Mouse (Mus musculus) heart, embryonic 14.5 days (tissue): Measurements from ENCODE around the gene Etnppl. TPM values are rescaled to one million over a fixed set of nuclear protein-coding genes. Genes with fewer than 3 reads are reported as not detected.

Source experiments
- ATAC-seq: fragments of 200-750 bp; cut with Nextera tagmentation; 2 replicates; pipeline ENCODE4 v1.8.0; 2017; ENCODE audit warnings: low read depth, moderate TSS enrichment; ENCODE audit not compliant: insufficient number of reproducible peaks, insufficient read depth, low FRiP score
- H3K27ac ChIP-seq, 2 experiments: fragments of 200-500 bp in 1 of 2; fragments of 300-500 bp in 1 of 2; sonication (generic) in 1 of 2; replicated peaks in 1 of 2; 2 replicates each; pipeline ENCODE4 v1.5.1; 2012 to 2014; ENCODE audit warnings: low read depth in 2 of 2, low read length in 2 of 2, control low read depth in 1 of 2, mild to moderate bottlenecking in 1 of 2, mixed read lengths in 1 of 2; ENCODE audit not compliant: control insufficient read depth in 1 of 2, insufficient read depth in 1 of 2
- H3K27me3 ChIP-seq: fragments of 300-500 bp; sonication (generic); 2 replicates; pipeline ENCODE4 v1.6.1; 2014; ENCODE audit warnings: mild to moderate bottlenecking, low read length, control low read depth; ENCODE audit not compliant: control insufficient read depth, insufficient read depth
- H3K36me3 ChIP-seq: fragments of 300-500 bp; sonication (generic); 2 replicates; pipeline ENCODE4 v1.6.1; 2014; ENCODE audit warnings: mild to moderate bottlenecking, control low read depth, low read length, mixed read lengths; ENCODE audit not compliant: control insufficient read depth, insufficient read depth
- H3K4me1 ChIP-seq, 2 experiments: fragments of 200-500 bp in 1 of 2; fragments of 300-500 bp in 1 of 2; sonication (generic) in 1 of 2; 2 replicates each; pipeline ENCODE4 v1.6.1; 2012 to 2014; ENCODE audit warnings: low read length in 2 of 2, control low read depth in 1 of 2, mixed read lengths in 1 of 2; ENCODE audit not compliant: control insufficient read depth in 2 of 2, insufficient read depth in 2 of 2
- H3K4me2 ChIP-seq: fragments of 300-500 bp; sonication (generic); 2 replicates; pipeline ENCODE4 v1.6.1; 2014; ENCODE audit warnings: mild to moderate bottlenecking, low read length
- H3K4me3 ChIP-seq, 2 experiments: fragments of 200-500 bp in 1 of 2; fragments of 300-500 bp in 1 of 2; sonication (generic) in 1 of 2; 2 replicates each; pipeline ENCODE4 v1.5.1; 2012 to 2014; ENCODE audit warnings: low read length in 2 of 2, mild to moderate bottlenecking in 2 of 2, control low read depth in 1 of 2, low read depth in 1 of 2, moderate library complexity in 1 of 2; ENCODE audit not compliant: control insufficient read depth in 1 of 2, insufficient read depth in 1 of 2
- H3K9ac ChIP-seq: fragments of 300-500 bp; sonication (generic); 2 replicates; pipeline ENCODE4 v1.6.1; 2014; ENCODE audit warnings: mild to moderate bottlenecking, low read length
- H3K9me3 ChIP-seq: fragments of 300-500 bp; sonication (generic); 2 replicates; pipeline ENCODE4 v1.6.1; 2016; ENCODE audit warnings: low read length, control low read depth; ENCODE audit not compliant: control insufficient read depth
- WGBS: fragments of 180-500 bp; shearing (Covaris S2); extraction: QIAGEN DNeasy Blood & Tissue Kit; methylation state at CpG from one replicate; pipeline ENCODE4 v1.1.7; 2014; 5-methylcytosine and 5-hydroxymethylcytosine counted together
- polyA plus RNA-seq: library from polyadenylated mRNA; unstranded; fragments of >200 nt; fragmentation: Nextera tagmentation; extraction: Ambion mirVana; gene quantifications from 2 replicates; pipeline ENCODE4 v1.2.1, GENCODE M21; 2014

Etnppl gene
- polyA plus RNA-seq, 1 experiment from 2014 or later = not detected

DNA sequence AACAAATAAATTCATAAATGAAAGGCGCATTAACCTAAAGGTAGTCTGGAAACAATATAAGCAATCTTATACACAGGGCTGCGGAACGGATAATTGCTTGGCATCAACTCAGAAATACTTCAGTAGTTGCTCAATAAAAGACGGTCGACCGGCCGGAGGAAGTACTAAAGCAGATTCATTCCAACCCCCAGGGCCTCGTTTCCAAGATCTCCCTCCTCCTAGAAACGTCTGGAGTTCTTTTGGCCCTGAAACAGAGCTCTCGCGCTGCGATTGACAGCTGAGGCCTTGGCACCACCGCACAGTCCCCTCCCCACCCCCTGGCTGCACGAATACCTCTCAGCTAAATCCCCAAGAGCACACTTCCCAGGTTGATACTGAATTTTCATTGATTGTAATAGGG, 54.0 kb downstream of the Etnppl start:
- WGBS = 68% methylated on average over 14 of the region's 14 CpGs
- Histone ChIP-seq H3K27me3 (no peaks in the 10 kb centered on the region), H3K9me3 (no peaks in the 10 kb centered on the region), H3K27ac (no peak overlapping the region), H3K4me1 (no peaks in the 10 kb centered on the region), H3K9ac (no peak overlapping the region), H3K4me2 (no peak overlapping the region), H3K4me3 (no peak overlapping the region), H3K36me3 (no peaks in the 10 kb centered on the region)
- no peak for ATAC-seq

DNA sequence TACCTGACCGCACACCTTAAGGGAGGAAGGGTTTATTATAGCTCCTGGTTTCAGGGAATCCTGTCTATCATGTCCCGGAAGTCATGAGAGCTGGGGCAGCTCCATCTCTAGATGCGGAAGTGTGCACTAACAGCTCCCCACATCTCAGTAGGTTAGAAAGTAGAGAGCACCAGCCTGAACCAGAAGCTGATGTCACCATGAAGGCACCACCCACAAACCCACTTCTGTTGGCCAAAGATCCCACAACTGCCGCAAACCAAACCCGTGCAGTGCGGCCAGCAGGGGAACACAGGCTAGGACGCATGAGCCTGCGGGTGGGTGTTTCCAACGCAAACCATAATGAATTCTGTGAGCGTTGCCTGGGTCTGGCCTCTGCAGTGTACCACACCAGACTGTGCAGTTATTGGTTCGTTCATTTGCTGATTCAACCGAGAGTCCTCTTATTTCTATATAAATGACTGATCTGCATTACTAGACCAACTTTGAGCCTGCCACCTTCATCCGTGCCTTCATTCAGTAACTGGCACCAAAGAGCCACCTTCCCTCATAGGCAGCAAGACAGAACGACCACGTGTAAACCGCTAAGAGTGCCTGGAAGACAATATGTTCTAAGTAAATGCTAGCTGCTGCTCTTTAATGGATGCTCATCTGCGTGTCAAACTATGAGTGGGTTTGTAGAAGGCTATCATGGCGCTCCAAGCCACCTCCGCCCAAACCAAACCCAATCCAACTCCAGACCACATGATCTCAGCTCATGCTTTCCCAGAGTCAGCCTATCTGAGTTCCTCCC, 60.6 kb downstream of the Etnppl start:
- ATAC-seq = no peak
- no peak overlapping the region for H3K4me2 ChIP-seq
- 89% methylated on average over 19 of the region's 19 CpGs for WGBS
- H3K4me1 ChIP-seq = no peaks in the 10 kb centered on the region; a peak in 1 of 4 replicates
- H3K36me3 ChIP-seq = no peaks in the 10 kb centered on the region
- H3K4me3 ChIP-seq = no peak overlapping the region
- H3K27me3 ChIP-seq = no peaks in the 10 kb centered on the region
- no peak overlapping the region for H3K9ac ChIP-seq
- no peak overlapping the region for H3K27ac ChIP-seq
- no peaks in the 10 kb centered on the region for H3K9me3 ChIP-seq

DNA sequence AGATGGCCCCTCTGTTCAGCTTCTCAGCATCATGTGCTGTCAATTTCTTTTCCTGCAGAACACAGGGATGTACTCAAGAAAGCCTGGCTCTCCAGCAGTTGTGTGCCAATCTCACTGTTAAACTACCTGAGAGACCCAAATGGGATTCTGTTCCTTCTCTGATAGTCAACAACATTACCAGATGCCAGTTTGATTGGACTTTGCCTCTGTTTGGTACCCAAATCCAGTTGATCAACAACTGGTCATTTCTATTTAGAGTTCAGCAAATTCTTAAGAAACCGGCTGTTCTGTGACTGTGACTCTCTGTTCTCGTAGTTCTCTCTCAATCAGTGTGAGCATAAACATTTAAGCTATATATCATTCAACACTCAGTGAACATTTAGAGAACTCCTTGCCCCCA, 64.0 kb downstream of the Etnppl start:
- no peak overlapping the region for H3K9ac ChIP-seq
- no peak for ATAC-seq
- no peak overlapping the region for H3K27ac ChIP-seq
- H3K9me3 ChIP-seq = no peaks in the 10 kb centered on the region
- H3K27me3 ChIP-seq = no peaks in the 10 kb centered on the region
- no peaks in the 10 kb centered on the region; a peak in 1 of 4 replicates for H3K4me1 ChIP-seq
- no peak overlapping the region for H3K4me3 ChIP-seq
- H3K36me3 ChIP-seq = no peaks in the 10 kb centered on the region
- no peak overlapping the region for H3K4me2 ChIP-seq
- 85% methylated on average over 2 of the region's 2 CpGs for whole genome bisulfite sequencing

DNA sequence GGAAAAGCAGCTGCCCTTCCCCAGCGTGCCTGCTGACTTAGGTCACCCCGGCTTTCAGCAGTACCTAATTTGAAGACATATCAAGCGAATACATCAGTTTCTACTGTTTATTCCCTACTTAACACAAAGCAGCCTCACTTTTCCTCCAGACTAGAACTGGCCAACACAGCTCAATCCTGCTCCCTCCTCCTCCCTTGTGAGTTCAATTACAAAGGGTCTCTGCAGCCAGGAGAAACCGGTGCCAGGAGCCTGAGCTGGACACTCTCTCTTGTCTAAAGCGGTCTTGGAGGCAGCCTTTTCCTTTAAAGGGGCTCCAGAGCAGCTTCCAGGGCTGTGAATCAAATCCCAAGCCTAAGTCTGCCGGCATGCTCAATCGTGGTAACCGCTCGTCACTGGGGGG, 64.9 kb downstream of the Etnppl start:
- Histone ChIP-seq H3K27ac (no peak overlapping the region), H3K9ac (no peak overlapping the region), H3K27me3 (no peaks in the 10 kb centered on the region), H3K4me1 (no peaks in the 10 kb centered on the region; a peak in 1 of 4 replicates), H3K4me2 (no peak overlapping the region), H3K9me3 (no peaks in the 10 kb centered on the region), H3K36me3 (no peaks in the 10 kb centered on the region), H3K4me3 (no peak overlapping the region)
- WGBS = 73% methylated on average over 9 of the region's 9 CpGs
- no peak for ATAC-seq

DNA sequence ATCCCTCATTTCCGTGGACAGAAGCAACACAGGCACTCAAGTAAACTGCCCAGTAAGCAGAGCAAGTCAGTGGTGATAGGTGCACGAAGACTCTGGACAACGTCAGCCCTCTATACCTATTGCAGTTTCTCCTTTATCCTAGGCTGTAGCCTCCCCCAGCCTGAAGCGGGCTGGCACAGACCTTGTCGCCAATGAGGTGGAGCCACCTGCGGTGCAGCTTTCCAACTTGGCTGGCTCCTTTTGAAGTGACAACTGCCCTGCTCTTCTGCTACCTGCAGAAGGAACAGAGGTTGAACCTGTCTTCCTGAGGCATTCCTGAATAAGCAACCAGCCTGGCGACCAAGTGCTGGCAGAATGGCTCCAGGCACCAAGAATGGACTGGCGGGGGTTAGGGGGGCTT, 66.6 kb downstream of the Etnppl start:
- Histone ChIP-seq H3K4me3 (no peak overlapping the region), H3K4me2 (no peak overlapping the region), H3K4me1 (no peaks in the 10 kb centered on the region; a peak in 1 of 4 replicates), H3K27ac (no peak overlapping the region), H3K36me3 (no peaks in the 10 kb centered on the region), H3K27me3 (no peaks in the 10 kb centered on the region), H3K9me3 (no peaks in the 10 kb centered on the region), H3K9ac (no peak overlapping the region)
- no peak for ATAC-seq
- WGBS = 60% methylated on average over 8 of the region's 8 CpGs

DNA sequence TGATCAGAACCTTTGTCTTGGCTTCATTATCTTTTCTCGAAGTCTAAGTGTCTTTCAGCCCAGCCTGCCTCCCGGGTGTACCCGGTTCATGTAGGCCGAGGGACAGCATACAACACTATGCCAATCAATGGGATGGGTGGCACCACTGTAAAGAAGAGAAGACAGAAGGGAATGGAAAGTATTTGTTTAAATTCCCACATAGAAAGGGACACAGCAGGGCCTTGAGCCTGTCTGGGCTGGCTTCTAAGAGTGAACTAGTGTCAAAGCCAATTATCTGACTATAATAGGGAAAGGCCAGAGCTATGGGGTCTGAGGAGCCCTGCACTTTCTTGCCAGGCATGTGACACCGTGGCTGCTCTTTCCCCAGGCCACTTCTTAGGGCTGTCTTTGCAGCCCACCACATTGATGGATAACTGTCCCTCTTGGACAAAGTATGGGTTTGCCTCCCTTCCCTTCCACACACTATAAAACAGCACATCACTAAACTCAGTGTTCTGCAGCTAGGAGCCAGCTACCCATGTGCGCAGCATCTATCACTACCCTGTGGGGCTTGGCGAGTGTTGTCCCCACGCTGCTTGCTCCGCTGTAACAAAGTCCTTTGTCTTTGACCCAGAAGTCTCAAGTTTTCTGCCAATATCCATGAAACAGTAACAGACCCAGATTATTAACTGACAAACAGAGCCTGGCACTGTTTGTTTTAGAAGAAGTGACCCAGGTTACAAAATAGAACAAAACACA, 67.2 kb downstream of the Etnppl start:
- Histone ChIP-seq H3K4me1 (no peaks in the 10 kb centered on the region; a peak in 1 of 4 replicates), H3K36me3 (no peaks in the 10 kb centered on the region), H3K4me2 (no peak overlapping the region), H3K9ac (no peak overlapping the region), H3K27me3 (no peaks in the 10 kb centered on the region), H3K9me3 (no peaks in the 10 kb centered on the region), H3K27ac (no peak overlapping the region), H3K4me3 (no peak overlapping the region)
- WGBS = 85% methylated on average over 9 of the region's 9 CpGs
- no peak for ATAC-seq

DNA sequence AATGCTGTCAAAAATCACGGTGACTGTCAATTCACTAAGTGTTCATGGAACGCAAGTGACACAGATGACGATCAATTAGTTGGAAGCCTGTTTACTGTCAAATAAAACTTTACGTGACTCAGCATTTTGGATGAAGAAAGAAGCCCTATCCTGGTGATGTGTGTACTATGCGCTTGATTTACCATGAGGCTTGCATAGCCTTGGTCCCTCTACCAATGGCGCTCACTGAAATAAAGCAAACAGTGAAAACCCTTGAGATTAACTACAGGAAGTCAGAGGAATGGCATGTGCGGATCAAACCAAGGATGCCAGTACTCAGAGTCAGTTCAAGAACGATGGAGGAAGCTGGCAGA, 67.7 kb downstream of the Etnppl start:
- Histone ChIP-seq H3K36me3 (no peaks in the 10 kb centered on the region), H3K4me1 (no peaks in the 10 kb centered on the region; a peak in 1 of 4 replicates), H3K27me3 (no peaks in the 10 kb centered on the region), H3K4me3 (no peak overlapping the region), H3K27ac (no peak overlapping the region), H3K4me2 (no peak overlapping the region), H3K9ac (no peak overlapping the region), H3K9me3 (no peaks in the 10 kb centered on the region)
- WGBS = 81% methylated on average over 8 of the region's 8 CpGs
- ATAC-seq = no peak
